Mouse (Mus musculus): ENCODE measurements around the gene Mapk1ip1l.

Mapk1ip1l gene

DNA sequence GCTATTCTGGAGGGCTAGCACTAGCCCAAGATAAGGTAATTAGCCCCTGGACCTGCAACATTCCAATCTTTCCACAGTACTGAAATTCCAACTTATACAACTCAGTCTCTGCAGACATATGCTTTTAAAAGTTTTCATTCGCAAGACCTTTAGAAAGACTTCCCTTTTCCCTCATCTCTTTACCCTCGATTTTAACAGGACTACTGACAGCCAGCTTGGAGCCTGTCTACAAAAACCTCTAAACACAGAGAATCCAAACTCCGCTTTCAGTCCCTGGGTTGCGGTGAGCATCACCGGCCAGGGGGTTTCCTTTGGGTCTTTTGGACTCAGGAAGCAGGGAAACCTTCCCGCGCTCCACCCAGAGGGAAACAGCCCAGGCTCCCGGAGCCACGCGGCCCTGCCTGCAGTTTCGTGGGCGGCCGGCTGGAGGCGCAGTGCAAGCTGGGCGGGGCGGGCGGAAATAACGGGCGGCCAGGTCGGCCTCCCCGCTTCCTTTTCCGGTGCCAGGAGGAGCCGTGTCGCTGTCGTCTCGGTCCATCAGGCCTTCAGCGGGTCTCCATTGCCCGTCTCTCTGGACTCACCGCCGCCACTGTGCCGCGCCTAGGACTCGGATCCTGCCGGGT lies at the start of gene Mapk1ip1l:
Gene Mapk1ip1l, plus strand, starts transcription at position 482 of the 623 bp plus-strand sequence.
- DNase-seq (ENCODE audit: low read depth): peak; percentile 74

DNA sequence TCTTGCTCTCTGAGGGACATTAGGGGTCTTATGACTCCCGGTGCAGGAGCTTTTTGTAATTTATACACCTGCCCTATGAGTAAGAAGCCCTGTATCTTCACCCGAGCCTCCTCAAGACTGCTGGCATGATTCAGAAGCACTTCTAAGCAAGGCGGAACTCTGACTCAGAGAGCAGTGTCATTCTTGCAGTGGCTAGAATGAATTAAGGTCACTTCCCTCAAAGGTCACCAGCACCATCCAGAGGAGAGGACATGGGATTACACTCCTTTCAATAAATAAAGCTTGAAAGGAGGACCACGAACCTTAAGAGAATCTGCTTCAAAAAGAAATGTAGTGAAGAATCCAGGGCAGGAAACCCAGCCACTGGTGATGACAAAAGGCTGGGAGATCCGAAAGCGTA lies 48.2 kb upstream of the Mapk1ip1l start:
- no peak for DNase-seq (ENCODE audit: low read depth)

DNA sequence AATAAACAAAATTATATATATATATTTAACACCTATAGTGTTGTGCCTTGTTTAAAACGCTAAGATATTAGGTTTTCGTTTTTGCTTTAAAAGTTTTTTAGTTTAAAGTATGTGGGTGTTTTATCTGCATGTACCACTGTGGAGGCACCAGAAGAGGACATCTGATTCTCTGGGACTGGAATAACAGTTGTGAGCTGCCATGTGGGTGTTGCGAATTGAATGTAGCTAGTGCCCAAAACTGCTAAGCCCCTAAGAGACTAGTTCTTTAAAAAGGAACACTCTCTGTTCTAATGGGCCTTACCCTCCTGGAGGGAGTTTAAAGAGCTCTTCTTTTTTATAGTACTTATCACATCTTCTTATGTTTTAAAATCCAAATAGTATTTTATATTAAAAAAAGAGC lies 33.2 kb upstream of the Mapk1ip1l start:
- no peak for DNase-seq (ENCODE audit: low read depth)

DNA sequence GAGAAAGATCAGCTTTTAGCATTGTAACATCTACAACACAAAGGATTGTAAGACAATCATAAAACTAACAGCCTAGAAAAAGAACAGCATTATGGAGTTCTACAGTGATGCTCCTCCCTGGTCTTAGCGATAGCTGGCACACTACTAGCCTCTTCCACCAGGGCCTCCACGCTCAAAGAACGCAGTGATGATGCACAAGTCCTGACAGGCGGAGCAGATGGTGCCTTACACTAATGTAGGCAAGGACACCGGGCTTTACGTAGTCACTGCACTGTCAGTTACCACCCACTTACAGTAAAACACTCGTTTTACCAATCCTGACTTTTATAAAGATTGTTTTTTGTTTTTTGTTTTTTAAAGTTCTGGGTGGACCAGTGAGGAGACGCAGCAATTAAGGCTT lies 32.2 kb upstream of the Mapk1ip1l start:
- DNase-seq (ENCODE audit: low read depth): no peak

DNA sequence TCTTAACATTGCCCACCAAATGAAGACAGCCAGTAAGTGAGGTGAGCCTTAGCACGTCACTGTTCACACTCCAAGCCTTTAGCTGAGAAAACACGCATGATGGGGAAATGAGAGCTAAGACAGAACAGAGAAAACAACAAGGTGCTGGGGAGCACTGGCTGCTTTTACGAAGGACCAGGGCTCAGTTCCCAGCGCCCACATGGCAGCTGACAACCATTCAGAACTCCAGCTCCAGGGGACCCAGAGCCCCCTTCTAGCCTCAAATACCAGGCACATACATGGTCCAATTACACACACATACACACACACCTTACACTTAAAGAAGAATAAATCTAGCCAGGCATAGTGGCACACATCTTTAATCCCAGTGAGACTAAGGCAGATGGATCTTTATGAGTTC lies 29.0 kb upstream of the Mapk1ip1l start:
- DNase-seq (ENCODE audit: low read depth): no peak

DNA sequence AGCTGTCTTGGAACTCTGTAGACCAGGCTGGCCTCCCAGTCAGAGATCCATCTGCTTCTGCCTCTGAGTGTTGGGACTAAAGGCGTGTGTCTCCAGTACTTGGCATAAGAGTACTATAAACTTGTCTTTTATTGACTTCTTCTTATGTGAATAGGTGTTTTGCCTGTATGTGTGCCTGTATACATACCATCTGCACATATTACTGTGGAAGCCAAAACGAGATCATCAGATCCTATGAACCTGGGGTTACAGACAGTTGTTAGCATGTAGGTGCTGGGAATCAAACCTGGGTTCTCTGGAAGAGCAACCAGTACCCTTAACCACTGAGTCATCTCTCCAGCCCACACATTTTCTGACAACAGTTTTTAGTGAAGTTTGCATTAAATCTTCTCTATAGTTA lies 28.4 kb upstream of the Mapk1ip1l start:
- no peak for DNase-seq (ENCODE audit: low read depth)

DNA sequence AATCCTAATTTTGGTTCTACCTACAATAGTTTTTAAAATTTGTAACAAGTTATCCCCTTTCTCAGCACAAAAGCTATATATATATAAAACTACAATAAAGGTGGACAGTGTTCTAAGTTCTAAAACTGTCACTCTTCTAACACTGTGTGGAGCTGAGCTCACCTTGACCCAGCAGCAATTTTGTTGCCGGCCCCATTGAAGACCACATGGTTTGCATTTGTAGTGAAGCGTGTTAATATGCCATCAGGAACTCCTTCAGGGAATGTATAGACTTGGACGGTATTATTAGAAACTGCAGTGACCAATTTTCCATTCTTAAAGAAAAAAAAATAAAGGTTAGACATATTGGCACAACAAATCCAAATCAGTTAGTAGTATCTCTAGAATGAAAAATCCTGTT lies 24.3 kb upstream of the Mapk1ip1l start:
- DNase-seq (ENCODE audit: low read depth): no peak

DNA sequence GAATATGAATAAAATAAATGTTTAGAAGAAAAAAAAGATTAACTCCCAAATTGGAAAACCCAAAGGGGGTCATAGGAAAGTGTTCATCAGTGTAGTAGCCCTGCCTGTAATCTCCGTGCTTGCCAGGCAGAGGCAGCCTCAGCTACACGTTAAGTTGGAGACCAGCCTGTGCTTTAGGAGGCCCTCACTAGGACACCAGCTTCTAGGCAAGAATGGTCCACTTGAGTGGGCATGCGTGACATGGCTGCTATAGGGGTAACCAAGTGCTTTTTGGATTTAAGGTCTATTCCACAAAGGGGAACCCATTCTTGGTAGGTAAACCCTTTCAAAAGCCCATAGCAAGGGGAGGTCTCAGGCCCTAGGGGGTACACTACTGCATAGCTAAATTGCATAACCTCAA lies 22.6 kb upstream of the Mapk1ip1l start:
- DNase-seq (ENCODE audit: low read depth): no peak

DNA sequence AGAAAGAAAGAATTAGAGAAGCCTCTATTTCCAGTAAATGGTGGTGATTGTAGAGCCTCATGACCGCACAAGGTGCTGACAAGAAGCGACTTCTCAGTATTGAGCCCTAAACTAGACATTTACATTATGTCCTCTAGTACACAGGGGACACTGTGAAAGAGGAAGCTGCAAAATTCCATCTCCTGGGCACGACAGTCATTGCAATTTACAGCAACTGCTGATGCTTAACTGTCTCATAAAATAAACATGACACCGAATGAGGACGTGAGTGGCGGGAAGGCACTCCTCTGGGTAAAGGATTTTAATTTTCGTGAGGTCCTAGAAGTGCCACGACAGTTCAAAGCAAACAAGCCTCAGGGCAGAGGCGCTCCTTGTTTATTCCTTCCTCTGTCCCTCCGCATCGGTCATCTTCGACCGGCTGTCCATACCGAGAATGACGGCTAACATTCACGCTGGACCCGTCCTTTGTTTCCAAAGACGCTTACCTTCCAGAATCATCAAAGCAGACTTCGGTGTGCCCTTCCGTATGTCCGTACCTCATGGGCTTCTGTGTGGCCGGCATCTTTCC lies 21.9 kb upstream of the Mapk1ip1l start:
- DNase-seq (ENCODE audit: low read depth): peak; percentile 31

DNA sequence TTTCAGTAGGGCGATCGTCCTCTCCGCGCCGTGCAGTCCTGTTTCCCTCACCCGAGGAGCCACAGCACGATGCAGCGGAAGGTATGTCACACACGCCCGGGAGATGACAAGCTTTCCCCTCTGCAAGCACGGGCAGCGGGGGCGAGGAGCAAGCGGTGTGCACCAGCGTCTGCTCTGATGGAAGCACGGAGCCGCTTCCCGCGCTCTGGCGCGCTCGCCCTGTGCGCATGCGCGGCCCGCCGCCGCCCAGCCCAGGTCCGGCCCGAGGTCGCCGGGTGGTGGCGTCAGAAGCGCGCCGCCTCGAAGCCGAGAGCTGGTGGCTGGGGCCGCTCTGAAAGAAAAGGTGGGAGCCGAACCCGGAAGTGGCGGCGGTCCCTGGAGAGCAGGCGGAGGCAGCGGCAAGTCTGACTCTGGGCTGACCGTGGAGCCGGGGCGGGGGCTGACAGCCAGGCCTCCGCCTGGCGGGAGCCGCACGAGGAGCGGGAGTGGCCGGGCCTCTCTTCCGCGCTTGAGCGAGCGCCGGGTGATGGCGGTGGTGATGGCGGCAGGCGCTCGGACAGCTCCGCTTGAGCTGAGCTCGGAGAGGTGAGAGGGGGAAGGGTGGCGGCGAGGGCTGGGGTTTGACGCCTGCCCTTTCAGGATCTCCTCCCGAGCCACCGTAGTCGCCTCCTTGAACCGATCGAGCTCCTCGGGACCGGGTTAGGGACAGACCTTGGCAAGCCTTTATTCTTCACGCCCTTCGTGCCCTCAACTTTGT lies 21.3 kb upstream of the Mapk1ip1l start, which contains the start of the genes Wdhd1 and Socs4:
Gene Wdhd1, minus strand, starts transcription at position 221 of the 757 bp plus-strand sequence.
Gene Socs4, plus strand, starts transcription at position 295 of the 757 bp plus-strand sequence.
- DNase-seq (ENCODE audit: low read depth): peak; percentile 84

DNA sequence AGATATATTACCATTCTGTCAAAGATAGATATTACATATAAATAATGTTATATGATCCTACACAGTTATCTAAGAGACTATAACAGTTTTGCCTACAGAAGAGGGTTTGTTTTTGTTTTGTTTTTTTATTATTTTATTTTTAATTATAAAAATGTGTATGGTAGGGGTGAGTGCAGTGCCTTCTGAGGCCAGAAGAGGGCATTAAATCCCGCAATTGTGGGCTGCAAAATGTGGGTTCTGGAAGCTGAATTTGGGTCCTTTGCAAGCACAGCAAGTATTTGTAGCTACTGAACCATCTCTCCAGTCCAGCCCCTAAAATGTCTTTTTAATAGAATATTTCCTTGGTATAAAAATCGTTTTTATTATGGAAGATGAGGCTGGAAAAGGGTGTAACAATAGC lies 19.0 kb upstream of the Mapk1ip1l start:
- DNase-seq (ENCODE audit: low read depth): no peak

DNA sequence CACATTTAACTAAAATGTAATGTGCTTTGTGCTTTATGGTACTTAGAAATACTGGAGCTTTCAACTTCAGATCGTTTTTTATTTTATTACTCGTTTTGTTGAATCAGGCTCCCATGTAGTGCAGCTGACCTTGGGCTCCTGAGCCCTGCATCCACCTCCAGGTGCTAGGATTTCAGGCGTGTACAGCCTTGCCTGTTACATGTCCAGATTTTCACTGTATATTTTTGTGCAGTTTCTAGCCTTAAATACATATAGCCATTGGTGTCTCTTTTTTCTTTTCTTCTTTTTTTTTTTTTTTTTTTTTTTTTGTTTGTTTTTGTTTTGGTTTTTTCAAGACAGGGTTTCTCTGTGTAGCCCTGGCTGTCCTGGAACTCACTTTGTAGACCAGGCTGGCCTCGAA lies 16.5 kb upstream of the Mapk1ip1l start:
- DNase-seq (ENCODE audit: low read depth): no peak

DNA sequence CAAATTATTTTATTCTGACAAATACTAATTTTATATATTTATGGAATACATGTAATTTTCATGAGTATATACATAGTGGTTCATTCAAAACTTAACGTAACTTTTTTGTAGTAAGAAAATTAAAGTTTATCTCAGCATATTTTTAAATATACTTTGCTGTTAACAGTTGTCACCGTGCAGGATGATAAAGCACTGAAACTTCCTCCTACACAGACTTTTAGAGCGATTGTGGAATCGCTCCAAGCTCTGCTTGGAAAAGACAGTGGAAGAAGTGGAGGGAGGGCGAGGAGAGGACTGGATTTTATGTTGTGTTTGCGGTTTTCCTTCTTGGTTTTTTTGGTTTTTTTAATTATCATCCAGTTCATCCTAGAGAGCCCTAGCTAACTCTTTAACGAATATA lies 14.5 kb upstream of the Mapk1ip1l start:
- no peak for DNase-seq (ENCODE audit: low read depth)

DNA sequence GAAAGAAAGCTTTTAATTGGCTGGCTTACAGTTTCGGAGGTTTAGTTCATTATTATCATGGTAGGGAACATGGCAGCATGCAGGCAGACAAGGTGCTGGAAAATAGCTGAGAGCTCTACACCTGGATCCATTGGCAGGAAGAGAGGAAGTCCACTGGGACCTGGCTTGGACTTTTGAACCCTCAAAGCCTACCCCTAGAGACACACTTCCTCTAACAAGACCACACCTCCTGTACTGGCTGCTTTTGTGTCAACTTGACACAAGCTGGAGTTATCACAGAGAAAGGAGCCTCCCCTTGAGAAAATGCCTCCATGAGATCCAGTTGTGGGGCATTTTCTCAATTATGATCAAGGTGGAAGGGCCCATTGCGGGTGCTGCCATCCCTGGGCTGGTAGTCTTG lies 12.8 kb upstream of the Mapk1ip1l start:
- no peak for DNase-seq (ENCODE audit: low read depth)

DNA sequence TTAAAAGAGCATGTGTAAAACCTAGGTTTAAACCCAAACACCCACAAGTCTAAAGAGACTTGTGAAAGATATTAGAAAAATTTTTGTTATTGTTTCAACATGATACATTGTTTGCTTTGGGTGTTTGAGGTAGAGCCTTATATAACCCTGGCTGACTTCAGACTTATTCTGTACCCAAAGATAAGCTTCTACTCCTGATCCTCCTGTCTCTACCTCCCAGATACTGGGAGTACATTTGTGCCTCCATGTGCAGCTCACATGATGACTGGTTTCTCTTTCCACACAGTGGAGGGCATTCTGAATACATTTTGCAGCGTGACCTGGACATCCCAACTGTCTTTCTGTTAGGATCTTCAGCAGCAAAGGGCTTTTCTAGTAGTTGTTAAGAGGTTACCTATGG lies 11.9 kb upstream of the Mapk1ip1l start:
- DNase-seq (ENCODE audit: low read depth): no peak

DNA sequence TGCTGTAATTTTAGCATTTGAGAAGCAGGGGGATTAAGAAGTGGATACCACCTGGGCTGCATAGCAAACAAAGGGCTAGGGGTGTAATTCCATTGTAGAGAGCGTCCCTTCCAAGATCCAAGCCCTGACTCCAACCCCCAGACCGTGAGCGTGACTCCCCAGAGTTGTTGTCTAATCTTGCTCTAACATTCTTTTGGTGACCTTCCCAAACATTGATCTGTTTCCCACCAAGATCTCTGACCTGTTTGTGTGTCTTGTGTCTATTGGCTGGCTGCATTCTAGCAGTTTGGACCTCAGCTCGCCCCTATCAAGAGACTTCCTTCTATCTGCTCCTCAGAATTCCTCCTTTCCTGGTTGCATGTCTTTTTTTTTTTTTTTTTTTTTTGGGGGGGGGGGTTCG lies 11.0 kb upstream of the Mapk1ip1l start:
- no peak for DNase-seq (ENCODE audit: low read depth)

DNA sequence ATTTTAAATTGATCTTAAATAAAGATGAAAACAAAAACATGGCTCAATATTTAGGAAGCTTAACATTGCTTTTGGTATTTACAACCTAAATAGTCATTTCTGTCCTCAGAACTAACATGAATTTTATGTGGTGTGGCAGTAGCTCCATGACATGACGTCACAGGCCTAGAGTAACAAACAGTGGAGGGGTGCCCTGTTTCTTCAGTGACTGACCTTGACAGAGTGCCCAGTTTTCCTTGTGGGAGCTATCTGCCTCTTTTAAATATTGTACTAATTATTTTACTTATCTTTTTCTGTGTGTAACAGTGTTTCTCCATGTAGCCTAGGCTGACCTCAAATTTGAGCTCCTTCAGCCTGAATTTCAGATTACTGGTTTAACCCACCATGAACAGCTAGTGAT lies 6.3 kb upstream of the Mapk1ip1l start:
- DNase-seq (ENCODE audit: low read depth): no peak

DNA sequence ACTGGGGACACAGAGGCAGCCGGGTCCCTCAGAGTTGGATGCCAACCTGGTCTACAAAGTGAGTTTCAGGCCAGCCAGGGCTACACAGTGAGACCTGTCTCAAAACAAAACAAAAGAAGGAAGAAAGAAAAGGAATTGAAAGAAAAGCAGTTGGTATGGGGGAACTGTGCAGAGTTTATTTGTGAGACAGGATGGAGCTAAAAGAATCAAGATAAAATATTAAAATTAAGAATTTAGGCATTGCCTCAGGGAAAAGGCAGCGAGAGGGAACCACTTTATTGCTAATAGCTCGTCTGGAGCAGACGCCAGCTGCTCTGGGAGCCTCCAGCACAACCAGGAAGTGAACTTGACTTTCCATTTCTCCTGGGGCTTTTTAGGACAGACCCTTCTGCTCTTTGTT lies 3.9 kb upstream of the Mapk1ip1l start:
- no peak for DNase-seq (ENCODE audit: low read depth)

DNA sequence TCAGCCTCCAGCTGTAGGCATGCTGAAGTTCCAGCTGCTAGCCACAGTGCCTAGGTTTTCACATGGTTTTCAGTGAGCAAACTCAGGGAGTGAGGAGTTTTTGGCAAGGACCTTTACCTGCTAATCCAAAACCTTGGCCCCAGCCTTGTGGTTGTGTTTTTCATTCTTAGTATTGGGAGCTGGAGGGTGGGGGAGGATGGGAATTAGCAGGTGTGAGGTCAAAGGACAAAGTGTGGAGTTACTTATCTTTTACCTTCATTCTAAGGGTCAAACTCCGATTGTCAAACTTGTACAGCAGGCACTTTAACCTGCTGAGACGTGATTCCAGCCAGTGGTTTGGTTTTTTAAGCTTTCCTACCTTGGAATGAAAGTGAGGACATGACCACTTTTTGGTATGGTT lies 1.8 kb upstream of the Mapk1ip1l start:
- no peak for DNase-seq (ENCODE audit: low read depth)

DNA sequence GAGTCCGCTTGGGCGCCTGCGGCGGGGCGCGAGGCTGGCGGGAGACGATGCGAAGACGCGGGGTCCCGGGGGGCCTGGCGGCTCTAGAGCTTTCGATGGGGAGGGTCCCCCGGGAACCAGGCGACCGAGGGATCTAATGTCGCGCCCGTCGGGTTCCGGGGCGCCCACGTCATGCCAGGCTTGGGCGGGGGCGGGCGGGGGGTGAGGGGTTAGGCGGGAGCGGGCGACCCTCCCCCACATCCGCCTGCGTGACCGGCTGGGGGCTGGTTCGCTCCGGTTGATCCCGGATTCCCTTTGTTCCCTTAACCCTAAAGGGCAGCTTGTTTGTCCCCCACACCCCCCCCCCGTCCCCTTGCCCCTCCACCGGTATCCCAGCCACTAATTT lies 334 bp downstream of the Mapk1ip1l start:
- no peak for DNase-seq (ENCODE audit: low read depth)

DNA sequence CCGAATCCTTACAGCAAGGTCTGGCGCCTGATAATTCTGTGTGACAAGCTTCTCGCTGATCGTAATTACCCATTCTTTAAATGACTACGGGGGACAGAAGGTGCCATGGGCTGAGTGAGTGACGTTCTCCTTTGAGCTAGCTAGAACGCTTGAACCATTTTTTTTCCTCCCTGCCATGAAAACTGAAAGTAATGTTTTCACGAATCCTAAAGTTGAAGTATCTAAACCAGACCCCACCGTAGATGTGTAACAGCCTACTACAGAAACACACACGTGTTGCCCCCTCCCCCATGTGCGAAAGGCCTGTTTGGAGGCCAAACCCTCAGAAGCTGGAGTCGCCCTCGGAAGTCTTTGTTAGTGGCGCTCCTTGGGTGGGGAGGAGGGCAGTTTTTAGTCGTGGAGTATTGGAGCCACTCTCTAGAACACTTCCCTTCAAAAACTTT lies 774 bp downstream of the Mapk1ip1l start:
- no peak for DNase-seq (ENCODE audit: low read depth)

DNA sequence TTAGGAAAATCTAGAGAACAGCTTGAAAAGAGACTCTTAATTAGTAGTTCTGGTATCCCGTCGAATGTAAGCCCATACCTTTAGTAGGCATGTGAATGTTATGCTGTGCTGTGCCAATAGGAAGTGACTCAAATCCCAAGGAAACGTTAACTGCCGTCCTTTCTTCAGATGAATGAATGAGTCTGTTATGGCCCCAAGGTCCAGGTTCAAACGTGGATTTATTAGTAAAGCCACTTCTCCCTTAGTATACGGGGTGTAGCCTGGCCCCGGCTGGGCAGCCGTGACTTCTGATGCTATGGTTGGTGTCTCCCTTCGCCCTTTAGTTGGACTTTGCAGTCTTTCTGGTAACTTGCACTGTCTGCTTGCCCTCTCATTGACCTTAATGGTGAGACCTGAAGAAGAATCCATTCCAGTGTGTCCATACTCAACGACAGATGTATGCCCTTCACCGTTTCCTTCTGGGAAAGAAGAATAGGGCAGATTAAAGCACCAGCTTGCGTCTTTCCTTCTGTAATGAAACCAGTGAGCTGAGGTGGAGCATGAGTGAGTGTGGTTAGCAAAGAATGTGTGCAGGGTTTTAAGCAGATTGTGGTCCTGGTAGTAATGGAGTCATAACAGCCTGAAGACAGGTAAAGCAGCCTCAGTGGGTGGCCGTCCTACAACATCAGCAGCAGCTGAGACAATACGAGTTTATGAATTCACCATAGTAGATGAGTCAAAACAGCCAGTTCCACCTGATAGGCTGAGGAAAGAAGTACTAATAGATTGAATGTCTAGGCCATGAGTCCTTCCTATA lies 5.0 kb downstream of the Mapk1ip1l start:
- DNase-seq (ENCODE audit: low read depth): no peak

Data from c-Kit-positive CD71-negative TER-119-negative erythroid progenitor cells, embryonic 14.5 days (primary cell).